Mouse (Mus musculus) olfactory bulb, adult 2 months (tissue): ENCODE data around the gene Exosc10. TPM values are rescaled to one million over a fixed set of nuclear protein-coding genes. Genes with fewer than 3 reads are reported as not detected.

Source experiments
- H3K27ac ChIP-seq: fragments of 200-500 bp; 2 replicates; pipeline ENCODE4 v1.5.1; 2012; ENCODE audit warnings: low read depth, low read length; ENCODE audit not compliant: insufficient read depth
- H3K4me1 ChIP-seq: fragments of 200-500 bp; 2 replicates; pipeline ENCODE4 v1.6.1; 2012; ENCODE audit warnings: low read length; ENCODE audit not compliant: control insufficient read depth, insufficient read depth
- H3K4me3 ChIP-seq: fragments of 200-500 bp; 2 replicates; pipeline ENCODE4 v1.5.1; 2012; ENCODE audit warnings: mild to moderate bottlenecking, low read depth, low read length, moderate library complexity; ENCODE audit not compliant: insufficient read depth
- CTCF ChIP-seq: fragments of 200-500 bp; IDR thresholded peaks from 2 replicates; pipeline ENCODE4 v1.5.1; 2012; ENCODE audit warnings: low read depth, mild to moderate bottlenecking, low read length, moderate library complexity; ENCODE audit not compliant: insufficient read depth
- POLR2A ChIP-seq: fragments of 200-500 bp; IDR thresholded peaks from 2 replicates; pipeline ENCODE4 v1.6.1; 2012; ENCODE audit warnings: mild to moderate bottlenecking, low read depth, low read length, moderate library complexity; ENCODE audit not compliant: insufficient read depth
- WGBS: fragments of 180-500 bp; shearing (Covaris S2); methylation state at CpG from one replicate; pipeline ENCODE4 v1.1.7; 2018; 5-methylcytosine and 5-hydroxymethylcytosine counted together
- polyA plus RNA-seq: library from polyadenylated mRNA; stranded (reverse); fragments of >200 nt; gene quantifications from 2 replicates; pipeline ENCODE4 v1.2.4, GENCODE M21; 2012; ENCODE audit warnings: low replicate concordance; ENCODE audit not compliant: missing spikeins, insufficient read depth, insufficient read length

The Exosc10 gene
- polyA plus RNA-seq, 1 experiment: not detected

DNA sequence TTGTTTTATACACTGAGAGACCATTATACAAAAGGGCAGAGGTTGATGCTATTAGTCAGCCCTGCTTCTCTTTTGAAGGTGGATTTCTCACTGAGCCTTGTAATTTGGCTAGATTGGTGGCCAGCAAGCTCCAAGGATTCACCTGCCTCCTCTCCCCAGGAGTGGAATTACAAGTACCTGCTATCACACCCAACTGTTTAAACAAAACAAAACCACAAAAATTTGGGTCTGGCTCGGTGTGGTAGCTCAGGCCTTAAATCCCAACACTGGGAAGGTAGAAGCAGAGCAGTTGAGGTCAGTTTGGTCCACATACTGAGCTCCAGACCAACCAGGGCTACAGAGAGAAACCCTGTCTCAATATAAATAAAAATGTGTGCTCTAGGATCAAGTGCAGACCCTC is 61.6 kb downstream of the Exosc10 start:
- Histone ChIP-seq H3K4me1 (peaks cover 9% of the 10 kb centered on the region; the same call in 1 of the 2 replicates), H3K27ac (no peak overlapping the region), H3K4me3 (no peak overlapping the region)
- 87% methylated on average over 1 of the region's 1 CpGs for WGBS
- TF ChIP-seq CTCF: no peak
- TF ChIP-seq POLR2A: no peak

DNA sequence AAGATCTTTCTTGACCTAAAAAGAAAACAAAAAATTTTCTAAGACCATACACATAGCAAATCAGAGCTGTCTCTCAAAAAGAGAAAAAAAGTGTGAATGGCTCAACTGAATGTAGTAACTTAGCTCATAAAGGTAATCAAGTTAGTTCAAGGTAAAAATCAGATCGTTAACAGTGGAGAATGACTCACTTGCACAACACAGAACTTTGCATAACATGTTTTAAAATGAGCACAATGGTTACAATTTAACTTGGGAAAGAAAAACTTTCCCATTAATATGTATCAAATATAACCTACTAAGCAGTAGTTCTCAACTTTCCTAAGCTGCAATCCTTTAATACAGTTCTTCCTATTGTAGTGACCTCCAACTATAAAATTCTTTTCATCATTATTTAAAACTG is 62.5 kb downstream of the Exosc10 start:
- WGBS: 85% methylated on average over 1 of the region's 1 CpGs
- H3K4me1 ChIP-seq: peaks cover 11% of the 10 kb centered on the region; the same call in 1 of the 2 replicates
- TF ChIP-seq CTCF (no peak), POLR2A (no peak)
- H3K27ac ChIP-seq: no peak overlapping the region
- no peak overlapping the region for H3K4me3 ChIP-seq

DNA sequence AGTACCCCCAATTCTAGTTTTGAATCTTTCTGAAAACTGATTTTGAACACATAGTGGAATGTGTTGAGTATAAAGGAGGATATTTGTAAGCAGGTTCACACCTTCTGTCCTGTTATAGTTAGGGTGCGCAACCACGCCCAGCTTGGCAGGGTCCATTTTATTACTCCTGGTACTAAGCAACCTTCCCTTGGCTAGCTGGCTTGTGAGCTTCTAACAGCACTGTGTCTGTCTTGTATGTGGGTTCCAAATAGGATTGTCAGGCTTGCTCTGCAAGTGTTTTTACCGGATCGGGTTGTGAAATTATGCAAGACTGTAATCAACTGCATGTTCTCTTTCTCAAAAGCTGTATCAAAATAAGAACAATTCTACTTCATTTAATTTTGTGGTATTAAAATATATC is 64.3 kb downstream of the Exosc10 start:
- Histone ChIP-seq H3K4me3 (no peak overlapping the region), H3K4me1 (peaks cover 11% of the 10 kb centered on the region; the same call in 1 of the 2 replicates), H3K27ac (no peak overlapping the region)
- WGBS: 78% methylated on average over 4 of the region's 4 CpGs
- TF ChIP-seq POLR2A (no peak), CTCF (no peak)

DNA sequence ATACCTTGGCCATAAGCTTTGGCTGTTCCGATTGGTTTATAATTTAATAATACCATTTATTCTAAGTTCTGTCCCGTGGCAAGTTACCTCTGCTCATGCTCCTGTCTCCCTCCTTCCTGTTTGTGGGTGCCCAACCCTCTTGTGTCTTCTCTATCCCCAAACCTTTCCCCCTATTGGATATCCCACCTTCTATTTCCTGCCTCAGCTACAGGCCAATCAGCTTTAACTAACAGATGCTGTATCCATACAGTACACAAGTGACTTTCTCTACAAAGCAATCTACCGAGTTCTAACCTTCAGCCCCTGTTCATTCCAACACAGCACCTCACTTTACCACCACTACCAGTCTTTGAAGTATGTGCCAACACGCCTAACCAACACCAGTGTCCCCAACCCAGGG is 65.4 kb downstream of the Exosc10 start:
- TF ChIP-seq POLR2A: no peak
- no peak for TF ChIP-seq CTCF
- 85% methylated on average over 4 of the region's 4 CpGs for WGBS

DNA sequence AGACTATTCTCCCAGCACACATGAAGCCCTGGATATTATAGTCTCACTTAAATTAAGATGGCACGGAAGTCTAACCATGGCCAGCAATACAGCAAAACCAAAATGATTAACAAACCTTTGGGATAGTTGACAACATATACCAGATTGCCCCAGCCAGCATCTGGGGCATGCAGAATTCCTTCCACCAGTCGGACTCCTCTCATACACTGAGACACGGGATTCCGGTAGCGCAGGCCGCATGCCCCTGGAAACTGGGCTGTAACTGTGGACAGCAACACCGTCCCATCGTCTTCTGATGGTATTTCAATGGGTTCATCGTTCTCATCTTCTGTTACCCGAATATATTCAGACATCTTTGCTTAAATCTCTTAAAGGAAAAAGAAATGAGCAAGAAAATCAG is 66.8 kb downstream of the Exosc10 start:
- no peak overlapping the region for H3K27ac ChIP-seq
- TF ChIP-seq POLR2A (no peak), CTCF (no peak)
- peaks cover 11% of the 10 kb centered on the region; the same call in 1 of the 2 replicates for H3K4me1 ChIP-seq
- no peak overlapping the region for H3K4me3 ChIP-seq
- whole genome bisulfite sequencing: 82% methylated on average over 10 of the region's 10 CpGs

More for the DNA sequence above, 65.4 kb downstream of the Exosc10 start:
- peaks cover 11% of the 10 kb centered on the region; the same call in 1 of the 2 replicates for H3K4me1 ChIP-seq
- H3K4me3 ChIP-seq: no peak overlapping the region
- H3K27ac ChIP-seq: no peak overlapping the region

DNA sequence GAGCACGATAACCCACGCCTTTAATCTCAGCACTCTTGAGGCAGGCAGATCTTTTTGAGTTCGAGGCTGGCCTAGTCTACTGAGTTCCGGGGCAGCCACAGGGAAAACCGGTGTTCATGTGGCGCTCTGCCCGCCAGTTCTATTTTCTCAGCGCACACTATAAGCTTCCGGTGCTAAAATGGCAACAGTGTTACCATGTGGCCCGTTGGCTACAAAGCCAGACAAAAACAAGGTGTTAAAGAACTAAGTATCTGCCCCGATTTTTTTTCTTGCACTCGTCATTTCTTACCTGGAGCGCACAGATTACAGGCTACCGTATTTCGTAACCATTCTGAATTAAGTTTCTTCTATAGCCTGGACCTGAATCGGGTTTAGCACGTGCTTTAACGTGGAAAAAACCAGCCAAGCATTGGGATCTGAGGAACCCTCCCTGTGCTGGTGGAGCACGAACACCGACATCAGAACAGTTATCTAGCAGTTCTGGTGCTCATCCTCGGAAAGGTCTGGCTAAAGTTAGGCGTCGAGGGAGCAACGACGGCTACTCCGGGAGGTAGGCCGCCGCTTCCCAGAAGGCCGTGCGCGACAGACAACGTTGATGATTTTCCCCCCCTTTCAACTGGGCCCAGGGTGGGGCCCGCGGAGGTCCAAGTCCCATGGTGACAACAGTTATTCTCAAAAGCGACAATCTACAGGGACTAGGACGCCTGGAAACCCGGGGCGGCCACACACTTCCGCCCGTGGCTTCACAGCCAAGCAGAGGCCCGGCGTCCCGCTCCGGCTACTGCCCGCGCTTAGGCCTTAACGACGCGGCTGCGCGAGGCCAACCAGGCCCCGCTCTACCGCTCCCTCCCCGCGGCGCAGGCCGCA is 67.8 kb downstream of the Exosc10 start:
- TF ChIP-seq POLR2A: no peak
- no peak for TF ChIP-seq CTCF
- H3K4me1 ChIP-seq: peaks cover 11% of the 10 kb centered on the region; the same call in 1 of the 2 replicates
- peak overlapping the region; percentile 84 for H3K4me3 ChIP-seq
- H3K27ac ChIP-seq: peak overlapping the region; percentile 88
- WGBS: under 1% methylated on average over 57 of the region's 57 CpGs

DNA sequence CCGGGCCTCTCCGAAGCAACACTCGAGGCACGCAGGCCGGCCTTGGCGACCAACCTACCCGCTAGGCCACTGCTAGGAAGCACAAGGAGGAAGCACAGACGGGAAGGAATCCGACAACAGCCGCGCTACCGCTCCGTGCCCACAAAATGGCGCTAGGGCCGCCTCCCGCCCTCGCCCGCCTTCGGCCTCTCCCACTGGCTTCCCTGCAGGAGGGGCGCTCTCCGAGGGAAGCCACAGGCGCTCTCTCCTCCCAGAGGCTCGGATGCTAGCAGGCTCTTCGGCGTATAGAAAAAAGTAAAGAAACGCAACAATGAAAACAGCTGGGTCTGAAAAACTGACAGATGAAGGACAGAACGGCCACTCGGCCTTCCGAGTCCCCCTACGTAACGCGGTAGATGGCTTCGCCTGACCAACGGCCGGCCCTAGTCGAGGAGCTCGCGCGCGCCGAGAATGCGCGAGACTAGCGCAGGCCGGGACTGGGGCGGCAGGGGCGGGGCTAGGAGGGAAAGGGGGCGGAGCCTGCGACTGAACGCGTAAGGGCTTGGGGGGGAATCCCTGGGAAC is 68.5 kb downstream of the Exosc10 start, which contains the start of gene Tardbp:
TSS of gene Tardbp (minus strand) at position 397 of the 563 bp plus-strand sequence.
- peaks cover 11% of the 10 kb centered on the region; the same call in 1 of the 2 replicates for H3K4me1 ChIP-seq
- TF ChIP-seq POLR2A (peak; percentile 73), CTCF (no peak)
- under 1% methylated on average over 51 of the region's 51 CpGs for WGBS
- peak within 1 kb of the TSS; percentile 84 for H3K4me3 ChIP-seq
- peak within 1 kb of the TSS; percentile 88 for H3K27ac ChIP-seq

DNA sequence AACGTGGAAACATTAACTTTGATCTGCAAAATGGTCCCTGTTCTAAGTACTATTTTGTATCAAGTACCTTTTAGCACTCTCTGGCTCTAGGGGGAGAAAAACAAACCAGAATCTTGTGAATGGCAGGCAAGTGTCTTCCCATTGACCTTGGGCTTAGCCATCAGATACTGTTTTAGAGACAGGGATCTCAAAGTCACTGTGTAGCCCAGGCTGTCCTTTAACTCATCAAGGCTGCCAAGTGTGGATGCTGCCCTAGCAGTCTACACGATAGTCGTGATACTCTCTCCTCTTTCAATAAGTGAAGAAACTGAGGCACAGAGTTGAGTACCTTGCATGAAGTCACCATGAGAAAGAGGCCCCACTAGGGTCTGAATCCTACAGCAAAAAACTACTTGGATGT is 69.0 kb downstream of the Exosc10 start:
- Histone ChIP-seq H3K27ac (no peak overlapping the region), H3K4me1 (peaks cover 11% of the 10 kb centered on the region; the same call in 1 of the 2 replicates), H3K4me3 (no peak overlapping the region)
- TF ChIP-seq CTCF: no peak
- no peak for TF ChIP-seq POLR2A
- WGBS: 65% methylated on average over 3 of the region's 3 CpGs

Other genes starting within 250 kb of the Exosc10 start
- gene Ubiad1, start 113.7 kb upstream of the Exosc10 start, polyA plus RNA-seq: not detected in 2 replicates
- gene Mtor, start 109.8 kb upstream of the Exosc10 start, polyA plus RNA-seq: 53.3 TPM in 1 of 2 replicates, not detected in the other
- not detected in 2 replicates for gene Angptl7, start 58.0 kb upstream of the Exosc10 start, polyA plus RNA-seq
- not detected in 2 replicates for gene Srm, start 33.1 kb downstream of the Exosc10 start, polyA plus RNA-seq
- not detected in 2 replicates for gene Masp2, start 44.1 kb downstream of the Exosc10 start, polyA plus RNA-seq
- gene Tardbp, start 68.6 kb downstream of the Exosc10 start, polyA plus RNA-seq: 433 and 939 TPM in 2 replicates
- not detected in 2 replicates for gene Gm572, start 84.9 kb downstream of the Exosc10 start, polyA plus RNA-seq
- not detected in 2 replicates for gene Casz1, start 246.0 kb downstream of the Exosc10 start, polyA plus RNA-seq